Mouse (Mus musculus): ENCODE results near the gene Pnmal2.
A peak's percentile ranks its signal among the peaks of the same experiment; 100 is the strongest.

Gene Pnmal2

GRCm38 (mm10) chr7:16944061-16944807 lies at the start of gene Pnmal2:
Gene Pnmal2, plus strand, starts transcription at chr7:16944682.
- peak; percentile 73 for DNase-seq

GRCm38 (mm10) chr7:16895000-16895399 lies 49.5 kb upstream of the Pnmal2 start:
- DNase-seq, result peak; percentile 76

- no peak for DNase-seq
Observed at GRCm38 (mm10) chr7:16895511-16895910, 49.0 kb upstream of the Pnmal2 start.

GRCm38 (mm10) chr7:16900526-16900925 lies 44.0 kb upstream of the Pnmal2 start:
- no peak for DNase-seq

GRCm38 (mm10) chr7:16903439-16903955 lies 41.0 kb upstream of the Pnmal2 start:
- DNase-seq, result no peak

- DNase-seq, result no peak
Observed at GRCm38 (mm10) chr7:16904120-16904675, 40.3 kb upstream of the Pnmal2 start.

GRCm38 (mm10) chr7:16905491-16906021 lies 38.9 kb upstream of the Pnmal2 start:
- DNase-seq, result peak; percentile 35

GRCm38 (mm10) chr7:16906281-16906680 lies 38.2 kb upstream of the Pnmal2 start, which contains the start of gene Ptgir:
Gene Ptgir, plus strand, starts transcription at chr7:16906490.
- DNase-seq, result no peak

GRCm38 (mm10) chr7:16906889-16907559 lies 37.5 kb upstream of the Pnmal2 start:
- no peak for DNase-seq

GRCm38 (mm10) chr7:16907842-16908241 lies 36.6 kb upstream of the Pnmal2 start:
- no peak for DNase-seq

GRCm38 (mm10) chr7:16908367-16908766 lies 36.1 kb upstream of the Pnmal2 start:
- no peak for DNase-seq

GRCm38 (mm10) chr7:16908859-16909258 lies 35.6 kb upstream of the Pnmal2 start:
- no peak for DNase-seq

GRCm38 (mm10) chr7:16909909-16910308 lies 34.6 kb upstream of the Pnmal2 start:
- no peak for DNase-seq

GRCm38 (mm10) chr7:16911904-16912303 lies 32.6 kb upstream of the Pnmal2 start:
- no peak for DNase-seq

GRCm38 (mm10) chr7:16912360-16912759 lies 32.1 kb upstream of the Pnmal2 start:
- no peak for DNase-seq

GRCm38 (mm10) chr7:16913806-16914452 lies 30.6 kb upstream of the Pnmal2 start:
- peak; percentile 77 for DNase-seq

GRCm38 (mm10) chr7:16914453-16915343 lies 29.8 kb upstream of the Pnmal2 start:
- DNase-seq, result no peak

- DNase-seq, result no peak
Observed at GRCm38 (mm10) chr7:16915461-16916340, 28.8 kb upstream of the Pnmal2 start.

- DNase-seq, result no peak
Observed at GRCm38 (mm10) chr7:16916342-16917265, 27.9 kb upstream of the Pnmal2 start.

- DNase-seq, result no peak
Observed at GRCm38 (mm10) chr7:16917447-16917846, 27.0 kb upstream of the Pnmal2 start.

All from kidney, adult 18-20 months (tissue).